ENCODE assay signal across 8 mouse cellular contexts in genomic region chr4:133175998-133176760, GRCm38 (mm10). TPM values are rescaled to one million over a fixed set of nuclear protein-coding genes. Genes with fewer than 3 reads are reported as not detected.
DNase-seq lines count a peak whose midpoint lies in the region; ATAC-seq and TF ChIP-seq lines count a peak whose summit lies in the region.

No protein-coding gene starts in this region.

- peak overlapping the region; percentile 48 for H3K9ac ChIP-seq in hindbrain, embryonic 16.5 days (ENCODE audit: low read depth, low read length)

- H3K4me1 ChIP-seq in megakaryocyte, embryonic 14.5 days, result peaks cover 91% of the 10 kb centered on the region
- peaks cover 22% of the 10 kb centered on the region for H3K4me1 ChIP-seq in hindbrain, embryonic 16.5 days (ENCODE audit: control insufficient read depth, insufficient read depth, low read depth, low read length)

- WGBS in hindbrain, embryonic 16.5 days, result 38% methylated on average over 14 of the region's 14 CpGs

- no peaks in the 10 kb centered on the region for H3K9me3 ChIP-seq in megakaryocyte, embryonic 14.5 days
- H3K9me3 ChIP-seq in hindbrain, embryonic 16.5 days (ENCODE audit: control insufficient read depth, low read length), result no peaks in the 10 kb centered on the region

- H3K27ac ChIP-seq in hindbrain, embryonic 16.5 days (ENCODE audit: low read depth, low read length), result peak overlapping the region; percentile 78

- peaks cover 72% of the 10 kb centered on the region for H3K36me3 ChIP-seq in megakaryocyte, embryonic 14.5 days (replicated peaks; ENCODE audit: low read length)
- H3K36me3 ChIP-seq in hindbrain, embryonic 16.5 days (ENCODE audit: control insufficient read depth, insufficient read depth, low read length), result no peaks in the 10 kb centered on the region
- peaks cover 23% of the 10 kb centered on the region for H3K36me3 ChIP-seq in myocyte (ENCODE audit: control insufficient read depth, insufficient read depth)

- ATAC-seq in megakaryocyte, adult 5-6 weeks (ENCODE audit: poor library complexity, severe bottlenecking), result no peak
- ATAC-seq in hindbrain, embryonic 16.5 days, result peak; percentile 60

- H3K27me3 ChIP-seq in megakaryocyte, embryonic 14.5 days (replicated peaks), result no peaks in the 10 kb centered on the region
- H3K27me3 ChIP-seq in hindbrain, embryonic 16.5 days (replicated peaks; ENCODE audit: control insufficient read depth, insufficient read depth, low read length), result no peaks in the 10 kb centered on the region
- no peaks in the 10 kb centered on the region for H3K27me3 ChIP-seq in myocyte (ENCODE audit: control insufficient read depth, insufficient read depth, insufficient read length)

- no peak overlapping the region for H3ac ChIP-seq in myocyte (ENCODE audit: control insufficient read depth, insufficient read length)

- TF ChIP-seq POLR2A in myocyte (IDR thresholded peaks at IDR 0.05; ENCODE audit: insufficient read length, low read depth), result no peak

- H3K4me2 ChIP-seq in hindbrain, embryonic 16.5 days (ENCODE audit: low read length), result peak overlapping the region; percentile 38
- H3K4me2 ChIP-seq in myocyte (ENCODE audit: low read depth), result no peak overlapping the region

- H3K4me3 ChIP-seq in megakaryocyte, embryonic 14.5 days (replicated peaks), result peak overlapping the region; percentile 82
- no peak overlapping the region for H3K4me3 ChIP-seq in hindbrain, embryonic 16.5 days (ENCODE audit: low read length)
- H3K4me3 ChIP-seq in myocyte, result no peak overlapping the region

- peak; percentile 64 to 74 for DNase-seq in cerebellum, postnatal 14 days
- no peak for DNase-seq in cerebellum, adult 8-10 months
- no peak for DNase-seq in right cerebral cortex, postnatal 4 days
- DNase-seq in urinary bladder, postnatal 14 days (ENCODE audit: low spot score), result no peak

- H3K79me2 ChIP-seq in myocyte (ENCODE audit: control insufficient read depth, insufficient read depth), result peaks cover 98% of the 10 kb centered on the region

TF ChIP-seq in myocyte, 11 proteins besides CTCF, POLR2A, EP300 and RAD21:
- TF ChIP-seq MYOD1 (IDR thresholded peaks at IDR 0.05; ENCODE audit: control insufficient read depth in 1 of 3, insufficient read length in 2 of 3, low read depth in 2 of 3) (peak in 2 of 3 experiments; percentile 69 to 77), TCF3 (IDR thresholded peaks at IDR 0.05; ENCODE audit: insufficient read length, low read depth) (no peak), MYOG (IDR thresholded peaks at IDR 0.05; ENCODE audit: control insufficient read depth in 1 of 3, insufficient read depth in 1 of 3, insufficient read length in 2 of 3, low read depth in 2 of 3) (peak; percentile 23 to 85 (median 80))

RNA-seq across cellular contexts. Expression of gene Cd164l2, which starts 35.8 kb away (rescaled TPM):
- polyA plus RNA-seq in megakaryocyte, embryonic 14.5 days (2012; ENCODE audit: insufficient read depth, low replicate concordance), result 1.7 and 2.5 TPM in 2 replicates
- total RNA-seq in megakaryocyte, adult 5-6 weeks (2015), result not detected in 2 replicates
- total RNA-seq in megakaryocyte, adult 5-6 weeks (2017), result not detected in 2 replicates
- polyA plus RNA-seq in hindbrain, embryonic 16.5 days (2015; fragmentation: Nextera tagmentation; extraction: Ambion mirVana), result 5.6 and 8.3 TPM in 2 replicates
- polyA plus RNA-seq in myocyte (2012; fragmentation: generic; extraction: Trizol), result 0.22 TPM

RNA-seq across cellular contexts. Expression of gene Gpr3, which starts 36.2 kb away (rescaled TPM):
- not detected in 2 replicates for polyA plus RNA-seq in megakaryocyte, embryonic 14.5 days (2012; ENCODE audit: insufficient read depth, low replicate concordance)
- total RNA-seq in megakaryocyte, adult 5-6 weeks (2015), result 0.21 TPM in 1 of 2 replicates, not detected in the other
- total RNA-seq in megakaryocyte, adult 5-6 weeks (2017), result not detected in 2 replicates
- 2.5 TPM in 2 replicates for polyA plus RNA-seq in hindbrain, embryonic 16.5 days (2015; fragmentation: Nextera tagmentation; extraction: Ambion mirVana)
- 0.40 TPM for polyA plus RNA-seq in myocyte (2012; fragmentation: generic; extraction: Trizol)

RNA-seq across cellular contexts. Expression of gene Wasf2, which starts 45.9 kb away (rescaled TPM):
- polyA plus RNA-seq in megakaryocyte, embryonic 14.5 days (2012; ENCODE audit: insufficient read depth, low replicate concordance), result 43.7 and 76.2 TPM in 2 replicates
- 226 and 236 TPM in 2 replicates for total RNA-seq in megakaryocyte, adult 5-6 weeks (2015)
- 56.9 and 75.4 TPM in 2 replicates for total RNA-seq in megakaryocyte, adult 5-6 weeks (2017)
- polyA plus RNA-seq in hindbrain, embryonic 16.5 days (2015; fragmentation: Nextera tagmentation; extraction: Ambion mirVana), result 22.7 and 23.2 TPM in 2 replicates
- polyA plus RNA-seq in myocyte (2012; fragmentation: generic; extraction: Trizol), result 62.0 TPM

Comparison
In these comparisons a context has a peak if more than half of its experiments do, and no peak if none do; other contexts are left out.
1. DNase-seq: peak in cerebellum, postnatal 14 days (2 of 2); none in cerebellum, adult 8-10 months (single experiment), right cerebral cortex, postnatal 4 days (single experiment) and urinary bladder, postnatal 14 days (single experiment).